Comparison of ENCODE assay signal across 16 mouse cellular contexts in the genomic region with DNA sequence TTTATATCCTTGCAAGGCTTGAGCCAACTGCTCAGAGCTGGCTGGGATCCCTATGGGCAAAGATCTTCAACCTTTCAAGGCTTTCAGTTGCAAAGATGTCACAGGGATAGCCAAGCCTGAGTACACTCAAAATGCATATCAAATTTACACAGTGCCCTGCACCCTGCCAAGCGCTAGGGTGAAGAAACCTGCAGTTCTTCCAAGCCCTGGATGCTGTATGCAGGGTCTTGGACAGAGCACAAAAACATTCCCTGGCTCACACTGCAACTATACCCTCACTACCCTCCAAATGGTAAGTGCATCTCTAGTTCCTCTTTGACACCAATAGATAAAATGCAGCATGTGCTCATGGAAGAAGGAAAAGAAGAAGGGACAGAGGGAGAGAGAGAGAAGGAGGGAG.
"Had no signal": no experiment of that assay in that cellular context is flagged by ENCODE, and none has a peak within 500 bp of the region (broad histone marks: within the 10 kb centered on the region; RNA-seq: fewer than 3 reads in every experiment).

No protein-coding gene starts in this region.

- H3K4me1 ChIP-seq: neural tube, embryonic 13.5 days; neural tube, embryonic 15.5 days; stomach, embryonic 15.5 days had no signal

- DNase-seq: retina, postnatal 1 day; right cerebral cortex, adult 18-20 months; right cerebral cortex, postnatal 14 days; right cerebral cortex, postnatal 25 days; right cerebral cortex, postnatal 4 days; spleen, adult 18-20 months; thymus, adult 18-20 months; thymus, adult 2 months; thymus, postnatal 14 days; thymus, postnatal 25 days; thymus, postnatal 36 days; thymus, postnatal 4 days had no signal

- H3K27ac ChIP-seq: neural tube, embryonic 13.5 days; neural tube, embryonic 15.5 days; stomach, embryonic 15.5 days; stomach, postnatal 0 days had no signal

- H3K27me3 ChIP-seq: neural tube, embryonic 13.5 days; neural tube, embryonic 15.5 days; stomach, embryonic 15.5 days had no signal

- H3K36me3 ChIP-seq: neural tube, embryonic 13.5 days; neural tube, embryonic 15.5 days; stomach, embryonic 15.5 days had no signal

- H3K4me3 ChIP-seq: neural tube, embryonic 13.5 days; neural tube, embryonic 15.5 days; stomach, embryonic 15.5 days had no signal

- H3K9ac ChIP-seq: neural tube, embryonic 13.5 days; neural tube, embryonic 15.5 days; stomach, embryonic 15.5 days had no signal

- H3K4me2 ChIP-seq: neural tube, embryonic 13.5 days; neural tube, embryonic 15.5 days; stomach, embryonic 15.5 days had no signal

- H3K9me3 ChIP-seq: neural tube, embryonic 13.5 days; neural tube, embryonic 15.5 days; stomach, embryonic 15.5 days had no signal
